Comparison of ENCODE assay signal across 8 mouse cellular contexts in the genomic region with DNA sequence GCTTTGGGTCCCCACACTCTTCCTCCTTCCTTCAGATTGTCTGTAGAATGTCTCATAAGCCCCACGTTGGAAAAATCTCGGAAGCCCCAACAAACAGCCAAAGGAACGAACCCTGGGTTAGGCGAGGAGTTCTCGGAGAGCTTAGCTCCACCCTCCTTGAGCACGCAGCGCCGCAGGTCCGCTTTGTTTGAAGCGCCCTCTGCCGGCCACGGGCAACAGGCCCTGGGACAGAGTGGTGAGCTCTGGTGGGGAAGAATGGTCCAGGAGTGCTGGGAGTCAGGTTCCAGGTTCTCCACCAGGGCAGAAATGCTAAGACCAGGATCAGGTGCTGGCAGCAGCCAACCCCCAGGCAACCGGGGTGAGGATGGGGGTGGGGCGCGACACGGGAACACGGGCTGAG. TPM values are rescaled to one million over a fixed set of nuclear protein-coding genes. Genes with fewer than 3 reads are reported as not detected.
DNase-seq lines count a peak whose midpoint lies in the region; ATAC-seq lines count a peak whose summit lies in the region.

No protein-coding gene starts in this region.

- peaks cover 17% of the 10 kb centered on the region for H3K36me3 ChIP-seq in hindbrain, embryonic 14.5 days (replicated peaks; ENCODE audit: control insufficient read depth, insufficient read depth)

- H3K4me1 ChIP-seq in hindbrain, embryonic 14.5 days (replicated peaks; ENCODE audit: control insufficient read depth, insufficient read depth, low read length) = no peaks in the 10 kb centered on the region

- H3K9me3 ChIP-seq in hindbrain, embryonic 14.5 days (ENCODE audit: control insufficient read depth, low read length) = no peaks in the 10 kb centered on the region

- H3K27ac ChIP-seq in hindbrain, embryonic 14.5 days = no peak overlapping the region

- H3K4me3 ChIP-seq in hindbrain, embryonic 14.5 days (replicated peaks; ENCODE audit: low read length) = no peak overlapping the region

- peak; percentile 73; the same call in 1 of the 2 replicates for ATAC-seq in hindbrain, embryonic 14.5 days (ENCODE audit: low FRiP score)

- H3K27me3 ChIP-seq in hindbrain, embryonic 14.5 days (ENCODE audit: control insufficient read depth, insufficient read depth, low read length) = no peaks in the 10 kb centered on the region

- peak; percentile 94 for DNase-seq in R1 (ENCODE audit: low read depth, low spot score)
- peak; percentile 90 to 94 for DNase-seq in cerebellum, postnatal 14 days
- DNase-seq in frontal cortex, postnatal 36 days (ENCODE audit: low spot score in 2 of 2) = peak; percentile 74 to 84
- peak; percentile 84 for DNase-seq in hindbrain, embryonic 14.5 days (ENCODE audit: low spot score)
- peak; percentile 85 to 93 for DNase-seq in layer of hippocampus, postnatal 25 days (ENCODE audit: extremely low spot score in 1 of 2, low spot score in 1 of 2)
- DNase-seq in lung, postnatal 4 days = peak; percentile 89 to 92
- peak; percentile 81 to 87 for DNase-seq in right cerebral cortex, adult 2 months (ENCODE audit: low spot score in 2 of 2)
- DNase-seq in urinary bladder, postnatal 14 days (ENCODE audit: low spot score) = peak; percentile 92

- 2% methylated on average over 17 of the region's 17 CpGs for WGBS in hindbrain, embryonic 14.5 days

- peak overlapping the region; percentile 19 for H3K4me2 ChIP-seq in hindbrain, embryonic 14.5 days (replicated peaks)

- H3K9ac ChIP-seq in hindbrain, embryonic 14.5 days = no peak overlapping the region

RNA-seq across cellular contexts. Expression of a gene that starts 30.0 kb away (rescaled TPM):
- 7.5 and 7.7 TPM in 2 replicates for polyA plus RNA-seq in hindbrain, embryonic 14.5 days (2014; fragmentation: Nextera tagmentation; extraction: Ambion mirVana)
- 1 to 10 TPM; 1.4 to 1.5 TPM for total RNA-seq in layer of hippocampus, postnatal 25 days (2021)

RNA-seq across cellular contexts. Expression of a gene that starts 59.9 kb away (rescaled TPM):
- 34.3 and 35.1 TPM in 2 replicates for polyA plus RNA-seq in hindbrain, embryonic 14.5 days (2014; fragmentation: Nextera tagmentation; extraction: Ambion mirVana)
- 10 to 100 TPM; 40.3 to 50.2 TPM for total RNA-seq in layer of hippocampus, postnatal 25 days (2021)
